Mouse (Mus musculus) myocyte (in vitro differentiated cells): ENCODE results near the gene Plac8. TPM values are rescaled to one million over a fixed set of nuclear protein-coding genes. Genes with fewer than 3 reads are reported as not detected.

Experiments
- H3K27me3 ChIP-seq: one replicate; pipeline ENCODE4 v1.6.1; 2011; ENCODE audit not compliant: control insufficient read depth, insufficient read depth, insufficient read length
- H3K36me3 ChIP-seq: one replicate; pipeline ENCODE4 v1.6.1; 2011; ENCODE audit not compliant: control insufficient read depth, insufficient read depth
- H3K4me2 ChIP-seq: one replicate; pipeline ENCODE4 v1.6.1; 2011; ENCODE audit warnings: low read depth, control low read depth
- H3K4me3 ChIP-seq: one replicate; pipeline ENCODE4 v1.5.1; 2011; ENCODE audit warnings: mild to moderate bottlenecking, control low read depth, moderate library complexity
- H3K79me2 ChIP-seq: one replicate; pipeline ENCODE4 v1.6.1; 2011; ENCODE audit not compliant: control insufficient read depth, insufficient read depth
- H3ac ChIP-seq: one replicate; pipeline ENCODE4 v1.6.1; 2011; ENCODE audit not compliant: control insufficient read depth, insufficient read length
- CEBPB ChIP-seq: IDR thresholded peaks from 2 replicates; pipeline ENCODE4 v1.6.1; 2011; ENCODE audit warnings: mild to moderate bottlenecking, moderate library complexity; ENCODE audit not compliant: poor library complexity, insufficient read depth, severe bottlenecking
- E2F4 ChIP-seq: IDR thresholded peaks from one replicate; pipeline ENCODE4 v1.6.1; 2011; ENCODE audit warnings: mild to moderate bottlenecking, control low read depth, moderate library complexity; ENCODE audit not compliant: insufficient read depth
- MAX ChIP-seq: IDR thresholded peaks from one replicate; pipeline ENCODE4 v1.6.1; 2011; ENCODE audit warnings: low read depth, mild to moderate bottlenecking, control low read depth
- MYOD1 ChIP-seq, 3 experiments: IDR thresholded peaks; one replicate each; pipeline ENCODE4 v1.6.1; 2011; ENCODE audit warnings: control low read depth in 2 of 3, low read depth in 2 of 3, mild to moderate bottlenecking in 2 of 3, moderate library complexity in 1 of 3; ENCODE audit not compliant: insufficient read length in 2 of 3, control insufficient read depth in 1 of 3
- MYOG ChIP-seq, 3 experiments: IDR thresholded peaks; one replicate each; pipeline ENCODE4 v1.6.1; 2011; ENCODE audit warnings: control low read depth in 2 of 3, low read depth in 2 of 3, mild to moderate bottlenecking in 2 of 3; ENCODE audit not compliant: insufficient read length in 2 of 3, control insufficient read depth in 1 of 3, insufficient read depth in 1 of 3
- POLR2A ChIP-seq: IDR thresholded peaks from one replicate; pipeline ENCODE4 v1.6.1; 2011; ENCODE audit warnings: low read depth, mild to moderate bottlenecking, control low read depth, moderate library complexity; ENCODE audit not compliant: insufficient read length
- POLR2AphosphoS2 ChIP-seq: IDR thresholded peaks from one replicate; pipeline ENCODE4 v1.6.1; 2011; ENCODE audit warnings: low read depth, control low read depth; ENCODE audit not compliant: insufficient read length
- REST ChIP-seq: IDR thresholded peaks from one replicate; pipeline ENCODE4 v1.6.1; 2011; ENCODE audit warnings: mild to moderate bottlenecking, control low read depth, moderate library complexity; ENCODE audit not compliant: insufficient read depth, insufficient read length
- SRF ChIP-seq: IDR thresholded peaks from one replicate; pipeline ENCODE4 v1.6.1; 2011; ENCODE audit warnings: low read depth; ENCODE audit not compliant: control insufficient read depth, insufficient read length
- TCF12 ChIP-seq: IDR thresholded peaks from one replicate; pipeline ENCODE4 v1.6.1; 2011; ENCODE audit warnings: mild to moderate bottlenecking, control low read depth; ENCODE audit not compliant: poor library complexity, insufficient read depth, severe bottlenecking
- TCF3 ChIP-seq: IDR thresholded peaks from one replicate; pipeline ENCODE4 v1.6.1; 2011; ENCODE audit warnings: low read depth, control low read depth; ENCODE audit not compliant: insufficient read length
- USF1 ChIP-seq: IDR thresholded peaks from one replicate; pipeline ENCODE4 v1.6.1; 2011; ENCODE audit warnings: low read depth, mild to moderate bottlenecking, control low read depth, moderate library complexity
- polyA plus RNA-seq: library from polyadenylated mRNA; unstranded; fragments of >200 nt; fragmentation: generic; extraction: Trizol; gene quantifications from one replicate; pipeline ENCODE4 v1.2.1, GENCODE M21; 2012; ENCODE audit warnings: missing spikeins

Gene Plac8
- polyA plus RNA-seq, 1 experiment, result 4.8 TPM

DNA sequence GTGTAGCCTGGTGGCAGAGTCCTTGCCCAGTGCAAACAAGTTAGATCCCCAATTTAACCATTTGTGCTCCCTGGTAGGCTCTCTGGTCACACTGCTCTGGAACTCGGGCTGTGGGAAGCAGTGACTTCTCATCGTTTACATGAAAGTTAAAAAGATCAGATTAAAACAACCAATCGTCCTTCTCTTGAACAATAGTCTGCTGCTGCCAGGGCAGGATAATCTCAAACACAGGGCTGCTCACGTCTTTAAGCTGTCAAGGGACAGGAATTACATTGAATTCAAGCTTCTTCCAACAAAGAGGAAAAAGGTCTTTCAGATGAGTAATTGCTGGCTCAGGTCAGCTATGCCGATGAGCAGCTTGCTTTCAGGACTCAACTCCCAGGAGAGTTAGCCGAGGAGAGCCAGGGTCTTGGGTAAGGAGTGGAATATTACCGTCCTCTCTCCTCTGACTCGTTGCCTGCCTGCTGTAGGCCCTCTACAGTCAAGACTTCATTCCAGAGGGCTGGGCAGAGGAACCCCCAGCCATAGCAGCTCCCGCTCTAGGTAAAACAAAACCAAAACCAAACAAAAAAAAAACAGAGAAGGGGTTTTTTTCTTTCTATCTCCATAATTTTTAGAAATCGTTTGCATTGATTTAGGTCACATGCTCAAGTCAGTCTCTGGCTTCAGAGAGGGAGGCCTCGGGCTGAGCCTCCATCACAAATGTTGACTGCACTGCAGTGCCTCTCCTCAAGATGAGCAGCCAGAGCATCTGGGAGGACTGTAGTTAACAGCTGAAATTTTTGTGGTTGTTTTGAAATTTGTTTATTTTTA lies 9.8 kb upstream of the Plac8 start:
- Histone ChIP-seq H3K27me3 (no peaks in the 10 kb centered on the region), H3K36me3 (no peaks in the 10 kb centered on the region), H3K4me2 (peak overlapping the region; percentile 42), H3K79me2 (no peaks in the 10 kb centered on the region), H3K4me3 (no peak overlapping the region), H3ac (no peak overlapping the region)
- TF ChIP-seq REST, result no peak
- no peak for TF ChIP-seq SRF
- no peak for TF ChIP-seq CEBPB
- TF ChIP-seq MYOD1 (IDR thresholded peaks at IDR 0.05; ENCODE audit: control insufficient read depth in 1 of 3, insufficient read length in 2 of 3, low read depth in 2 of 3), result no peak
- TF ChIP-seq E2F4, result no peak
- no peak for TF ChIP-seq TCF3
- no peak for TF ChIP-seq TCF12
- no peak for TF ChIP-seq MYOG (IDR thresholded peaks at IDR 0.05; ENCODE audit: control insufficient read depth in 1 of 3, insufficient read depth in 1 of 3, insufficient read length in 2 of 3, low read depth in 2 of 3)
- TF ChIP-seq POLR2A, result no peak
- no peak for TF ChIP-seq USF1
- TF ChIP-seq MAX, result no peak
- no peak for TF ChIP-seq POLR2AphosphoS2

DNA sequence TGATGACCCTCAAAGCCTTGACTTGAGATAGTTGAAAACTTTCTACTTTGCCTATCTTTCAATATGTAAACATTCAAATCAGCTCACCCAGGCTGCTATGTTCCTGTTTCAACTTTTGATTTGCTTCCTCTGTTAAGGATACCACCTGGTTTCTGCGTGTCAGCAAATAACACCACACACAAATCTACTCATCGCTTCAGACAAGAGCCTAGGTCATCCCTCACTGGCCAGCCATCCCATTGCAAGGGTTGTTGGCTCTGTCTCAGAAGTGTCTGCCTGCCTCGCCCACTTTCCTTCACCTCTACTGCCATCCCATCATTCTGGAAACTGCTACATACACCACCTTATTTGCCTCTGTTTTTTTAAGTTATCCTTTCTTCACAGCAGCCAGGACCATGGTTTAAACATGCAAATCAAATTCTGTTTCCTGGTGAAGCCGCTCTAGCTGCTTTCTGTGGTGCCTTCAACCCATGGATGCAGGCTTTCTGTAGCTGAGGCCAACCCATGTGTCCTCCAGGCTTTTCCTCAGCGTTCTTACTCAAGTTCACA lies 6.9 kb upstream of the Plac8 start:
- no peaks in the 10 kb centered on the region for H3K79me2 ChIP-seq
- H3K27me3 ChIP-seq, result no peaks in the 10 kb centered on the region
- H3ac ChIP-seq, result no peak overlapping the region
- H3K4me3 ChIP-seq, result no peak overlapping the region
- H3K36me3 ChIP-seq, result no peaks in the 10 kb centered on the region
- no peak overlapping the region for H3K4me2 ChIP-seq
- TF ChIP-seq MYOD1 (IDR thresholded peaks at IDR 0.05; ENCODE audit: control insufficient read depth in 1 of 3, insufficient read length in 2 of 3, low read depth in 2 of 3) (no peak), TCF12 (no peak), USF1 (no peak), POLR2AphosphoS2 (no peak), E2F4 (no peak), POLR2A (no peak), MAX (no peak), TCF3 (no peak), CEBPB (no peak), REST (no peak), SRF (no peak), MYOG (IDR thresholded peaks at IDR 0.05; ENCODE audit: control insufficient read depth in 1 of 3, insufficient read depth in 1 of 3, insufficient read length in 2 of 3, low read depth in 2 of 3) (no peak)

DNA sequence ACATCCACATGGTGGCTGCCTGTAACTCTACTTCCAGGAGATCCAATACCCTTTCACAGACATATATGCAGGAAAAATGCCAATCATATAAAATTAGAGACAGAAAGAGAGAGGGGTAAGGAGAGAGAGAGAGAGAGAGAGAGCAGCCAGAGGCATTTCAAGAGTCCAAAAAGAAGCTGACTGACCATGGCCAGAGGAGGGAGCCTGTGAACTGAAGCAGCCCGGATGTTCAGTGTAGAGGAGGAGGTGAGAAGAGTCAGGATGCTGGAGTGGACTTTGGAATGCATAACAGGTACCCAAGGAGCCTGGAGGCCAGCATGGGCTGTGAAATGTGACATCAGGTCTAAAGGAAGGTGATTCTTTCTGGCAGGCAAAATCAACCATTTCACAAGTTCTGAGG lies 2.7 kb upstream of the Plac8 start:
- H3K27me3 ChIP-seq, result no peaks in the 10 kb centered on the region
- no peak overlapping the region for H3K4me2 ChIP-seq
- no peak overlapping the region for H3K4me3 ChIP-seq
- H3ac ChIP-seq, result no peak overlapping the region
- H3K79me2 ChIP-seq, result no peaks in the 10 kb centered on the region
- no peaks in the 10 kb centered on the region for H3K36me3 ChIP-seq
- TF ChIP-seq TCF12, result no peak
- no peak for TF ChIP-seq MYOD1 (IDR thresholded peaks at IDR 0.05; ENCODE audit: control insufficient read depth in 1 of 3, insufficient read length in 2 of 3, low read depth in 2 of 3)
- TF ChIP-seq REST, result no peak
- TF ChIP-seq POLR2A, result no peak
- no peak for TF ChIP-seq E2F4
- no peak for TF ChIP-seq USF1
- TF ChIP-seq CEBPB, result no peak
- no peak for TF ChIP-seq POLR2AphosphoS2
- no peak for TF ChIP-seq MAX
- TF ChIP-seq TCF3, result no peak
- no peak for TF ChIP-seq SRF
- TF ChIP-seq MYOG (IDR thresholded peaks at IDR 0.05; ENCODE audit: control insufficient read depth in 1 of 3, insufficient read depth in 1 of 3, insufficient read length in 2 of 3, low read depth in 2 of 3), result no peak

DNA sequence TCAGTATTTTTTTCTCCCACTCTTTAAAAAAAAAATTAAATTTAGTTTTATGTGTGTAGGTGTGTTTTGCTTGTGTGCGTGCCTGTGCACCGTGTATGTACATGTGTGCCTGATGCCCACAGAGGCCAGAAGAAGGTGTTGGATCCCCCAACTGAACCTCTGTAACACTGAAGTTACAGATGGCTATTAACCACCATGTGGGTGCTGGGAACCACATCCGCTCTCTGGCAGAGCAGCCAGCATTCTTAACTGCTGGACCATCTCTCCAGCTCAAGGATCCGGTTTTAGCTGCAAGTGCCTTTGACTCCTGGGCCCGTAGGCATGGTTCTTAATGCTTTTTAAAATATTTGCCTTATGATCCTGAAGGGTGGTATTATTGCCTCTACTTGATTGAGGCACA lies 1.2 kb upstream of the Plac8 start:
- no peaks in the 10 kb centered on the region for H3K36me3 ChIP-seq
- TF ChIP-seq REST, result no peak
- no peak for TF ChIP-seq MYOG (IDR thresholded peaks at IDR 0.05; ENCODE audit: control insufficient read depth in 1 of 3, insufficient read depth in 1 of 3, insufficient read length in 2 of 3, low read depth in 2 of 3)
- no peak for TF ChIP-seq TCF3
- TF ChIP-seq USF1, result no peak
- no peak for TF ChIP-seq E2F4
- TF ChIP-seq TCF12, result no peak
- TF ChIP-seq MAX, result no peak
- no peak for TF ChIP-seq POLR2A
- TF ChIP-seq MYOD1 (IDR thresholded peaks at IDR 0.05; ENCODE audit: control insufficient read depth in 1 of 3, insufficient read length in 2 of 3, low read depth in 2 of 3), result no peak
- TF ChIP-seq SRF, result no peak
- TF ChIP-seq POLR2AphosphoS2, result no peak
- no peak for TF ChIP-seq CEBPB
- H3K4me3 ChIP-seq, result no peak overlapping the region
- H3K4me2 ChIP-seq, result no peak overlapping the region
- H3ac ChIP-seq, result no peak overlapping the region
- no peaks in the 10 kb centered on the region for H3K79me2 ChIP-seq
- H3K27me3 ChIP-seq, result no peaks in the 10 kb centered on the region
